Mouse (Mus musculus): ENCODE data around the gene Rnf44.

- TF ChIP-seq ZC3H11A (IDR thresholded peaks at IDR 0.05; ENCODE audit: borderline replicate concordance, low read depth, low read length) (no peak), MAFK (IDR thresholded peaks at IDR 0.05; ENCODE audit: insufficient read depth, low read depth, low read length) (no peak), ZNF384 (IDR thresholded peaks at IDR 0.05; ENCODE audit: low read depth, low read length) (no peak)
Observed at GRCm38 (mm10) chr13:54710866-54711265, 17.2 kb upstream of the Rnf44 start.

All from ES-E14 (cell line).